Mouse (Mus musculus): ENCODE data around the gene Rora.
A peak's percentile ranks its signal among the peaks of the same experiment; 100 is the strongest.

Rora gene

DNA sequence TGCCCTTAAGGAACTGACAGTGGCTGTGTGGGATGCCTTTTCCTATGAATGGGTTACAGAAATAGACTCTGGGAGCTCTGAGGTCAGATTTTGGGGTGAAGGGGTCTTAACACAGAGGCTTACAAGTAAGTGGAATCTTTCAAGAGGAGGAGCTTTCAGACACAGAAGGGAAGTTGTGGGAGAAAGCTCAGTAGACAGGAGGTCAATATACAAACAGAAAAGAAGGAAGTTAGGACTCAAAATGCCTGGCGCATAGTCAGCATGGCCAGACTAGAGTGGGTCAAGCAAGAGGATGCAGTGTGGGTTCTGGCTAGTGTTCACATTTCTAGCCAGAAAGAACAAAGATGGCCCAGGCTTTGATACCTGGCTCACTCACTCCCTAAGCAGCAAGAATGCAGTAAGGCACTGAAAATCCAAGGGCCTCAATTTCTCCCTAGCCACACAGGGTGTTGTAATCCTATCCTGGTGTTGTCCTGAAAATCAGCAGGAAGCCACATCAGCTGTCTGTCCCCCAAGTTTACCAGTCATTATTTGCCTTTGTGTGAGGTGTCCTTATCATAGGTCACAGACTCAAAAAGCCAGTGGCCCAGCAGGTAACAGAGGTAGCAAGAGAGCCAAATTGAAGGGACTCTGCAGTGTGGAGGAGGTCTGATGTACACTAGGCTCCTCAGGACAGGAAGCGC, 456.2 kb downstream of the Rora start:
- DNase-seq, result no peak

DNA sequence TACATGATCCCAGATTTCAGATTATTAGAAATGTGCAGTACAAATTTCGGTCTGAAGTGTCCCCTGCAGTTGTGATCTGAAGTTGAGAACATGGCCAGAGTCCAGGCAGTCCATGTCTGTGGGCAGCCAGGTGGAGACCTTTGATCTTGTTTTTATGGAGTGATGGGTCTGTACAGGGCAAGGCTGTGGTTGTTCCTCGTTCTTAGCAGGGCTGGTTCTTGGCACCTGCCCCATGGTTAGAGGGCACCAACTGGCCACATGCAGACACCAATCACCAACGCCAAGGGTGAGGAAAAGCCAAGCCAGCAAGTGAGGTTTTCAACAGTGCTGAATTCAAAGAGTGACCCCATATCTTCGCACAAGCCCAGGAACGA, 456.7 kb downstream of the Rora start:
- peak; percentile 85 for DNase-seq

DNA sequence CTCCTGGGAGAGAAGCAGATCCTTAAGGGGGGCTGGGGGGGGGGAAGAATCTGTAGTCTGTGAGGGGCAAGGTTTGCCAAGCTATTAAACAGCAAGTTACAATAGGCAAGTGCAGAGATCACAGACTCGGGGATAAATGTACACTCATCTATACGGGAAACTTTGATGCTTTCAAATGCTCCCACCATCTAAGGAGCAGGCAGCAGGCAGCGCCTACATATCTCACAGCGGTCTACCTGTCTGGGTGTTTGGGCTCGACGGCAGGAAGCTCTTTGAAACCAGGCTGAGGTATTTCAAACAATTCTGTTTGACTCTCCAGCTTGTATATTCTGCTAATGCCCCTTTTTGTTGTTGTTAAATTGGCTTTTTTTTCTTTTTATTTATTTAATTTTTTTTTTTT, 457.1 kb downstream of the Rora start:
- DNase-seq, result no peak

DNA sequence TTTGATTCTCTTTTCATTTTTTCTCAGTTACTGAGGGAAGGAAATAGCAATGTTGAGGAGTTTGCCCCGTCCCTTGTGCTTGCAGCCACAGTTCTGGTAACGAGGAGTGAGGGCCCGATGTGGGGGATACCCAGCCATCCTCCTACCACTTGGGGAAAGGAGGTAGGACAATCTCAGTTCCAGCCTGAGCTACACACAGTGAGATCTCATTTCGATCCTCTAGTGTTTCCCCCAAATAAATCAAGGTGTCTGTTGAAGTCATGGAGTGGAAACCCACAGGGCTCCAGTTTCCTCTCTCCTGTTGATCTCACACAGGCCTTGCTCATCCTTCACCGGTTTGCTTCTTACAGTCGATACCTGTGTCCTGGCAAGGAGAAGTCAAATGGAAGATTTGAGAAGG, 458.0 kb downstream of the Rora start:
- DNase-seq, result no peak

DNA sequence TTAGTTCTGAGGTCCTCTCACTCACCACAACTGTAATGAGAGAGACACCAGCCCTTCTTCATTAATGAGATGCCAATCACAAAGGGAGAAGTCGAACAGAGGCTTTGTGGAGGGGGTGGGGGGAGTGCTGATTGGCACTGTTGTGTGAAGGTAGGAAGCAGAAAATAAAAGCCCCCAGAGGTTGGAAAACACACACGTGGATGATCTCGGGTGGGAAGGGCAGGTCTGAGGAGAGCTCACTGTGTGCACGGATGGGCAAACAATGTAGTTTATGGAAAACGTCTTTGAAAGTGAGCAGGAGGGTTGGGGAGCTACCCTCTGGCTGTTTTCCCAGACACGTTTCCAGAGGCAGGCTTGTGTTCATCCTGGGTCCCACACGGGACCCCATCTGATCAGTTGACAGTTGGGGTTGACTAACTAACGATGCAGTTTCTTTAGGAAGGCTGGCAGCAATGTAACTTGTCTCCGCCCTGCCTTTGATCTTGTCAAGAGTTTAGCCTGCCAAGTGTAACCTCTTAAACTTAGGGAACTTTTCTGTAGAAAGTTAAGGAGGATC, 460.9 kb downstream of the Rora start:
- DNase-seq, result no peak

DNA sequence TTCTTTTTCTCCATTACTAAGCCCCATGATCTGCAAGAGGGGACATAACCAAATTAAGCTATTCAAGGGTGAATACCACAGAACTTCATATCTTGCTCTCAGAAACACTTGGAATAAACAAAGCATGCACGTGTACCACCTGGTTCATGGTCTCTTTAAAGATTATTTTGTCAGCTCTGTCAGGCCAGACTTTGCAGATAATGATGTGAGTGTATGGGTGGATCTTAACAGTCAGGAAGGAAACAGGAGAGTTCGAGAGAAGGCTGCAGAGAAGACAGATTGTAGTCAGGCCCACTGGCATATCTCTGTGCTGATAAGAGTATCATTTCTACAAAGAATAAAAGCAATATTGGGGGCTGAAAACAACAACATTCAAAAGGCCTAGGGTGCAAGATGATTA, 463.2 kb downstream of the Rora start:
- DNase-seq, result no peak

DNA sequence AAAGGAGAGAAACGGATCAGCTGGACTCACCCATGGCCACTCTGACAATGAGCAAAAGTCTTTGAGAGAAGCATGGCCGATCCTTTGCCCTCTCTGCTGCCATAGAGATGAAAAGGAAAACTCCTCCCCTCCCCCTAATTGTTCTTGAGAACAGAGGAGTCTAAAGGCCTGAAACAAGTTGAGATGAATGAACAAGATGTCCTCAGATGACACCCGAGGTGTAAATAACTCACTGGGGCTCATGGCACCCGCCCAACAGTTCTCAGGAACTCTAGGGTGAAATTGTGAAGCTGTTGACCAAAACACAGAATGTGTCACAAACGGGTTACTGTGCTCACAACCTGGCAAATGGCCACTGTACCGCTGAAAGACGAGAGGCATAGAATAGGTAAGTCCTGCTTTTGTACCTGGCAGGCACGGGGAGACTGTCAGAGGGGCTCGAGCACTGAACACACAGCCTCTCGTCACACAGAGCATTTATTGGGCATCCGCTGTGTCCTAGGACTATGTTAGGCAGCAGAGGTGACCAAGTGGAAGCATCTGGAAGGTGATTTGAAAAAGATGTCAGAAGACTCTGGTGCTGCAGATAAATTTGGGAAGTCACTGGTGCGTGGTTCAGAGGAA, 467.6 kb downstream of the Rora start:
- DNase-seq, result peak; percentile 76

DNA sequence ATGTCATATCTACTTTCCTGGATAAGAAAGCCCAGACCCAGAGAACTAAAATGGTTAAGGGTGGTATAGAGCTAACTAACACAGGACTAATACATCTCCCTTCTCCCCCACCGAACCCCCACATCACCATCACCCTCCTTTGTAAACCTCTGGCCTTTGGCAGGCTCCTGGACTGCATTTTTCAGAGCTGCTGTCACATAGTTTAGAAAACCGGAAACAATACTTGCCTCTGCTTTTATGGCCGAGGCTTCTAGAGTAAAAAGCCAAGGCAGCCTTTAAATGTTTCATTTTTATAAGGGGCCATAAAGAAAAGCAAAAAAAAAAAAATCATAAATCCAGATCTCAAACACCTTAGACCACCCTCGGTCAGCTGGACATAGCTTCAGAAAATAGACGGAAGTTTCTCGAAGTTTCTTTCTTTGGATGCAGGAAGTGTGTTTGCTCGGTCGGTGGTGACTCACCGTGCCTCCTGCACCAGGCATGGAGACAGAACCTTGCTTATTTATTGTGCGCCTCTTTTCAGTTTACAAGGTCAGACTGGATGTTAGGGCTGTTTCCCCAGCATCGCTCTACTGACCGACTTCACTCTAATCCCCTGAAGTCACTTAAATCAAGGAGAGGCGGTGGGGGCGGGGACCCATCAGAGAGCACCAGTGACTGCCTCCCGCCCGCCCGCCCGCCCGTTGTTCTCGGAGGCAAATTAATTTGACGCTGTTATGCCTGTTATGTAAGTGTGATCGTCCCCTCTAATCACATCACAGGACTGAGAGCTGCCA, 471.6 kb downstream of the Rora start:
- DNase-seq, result peak; percentile 76

DNA sequence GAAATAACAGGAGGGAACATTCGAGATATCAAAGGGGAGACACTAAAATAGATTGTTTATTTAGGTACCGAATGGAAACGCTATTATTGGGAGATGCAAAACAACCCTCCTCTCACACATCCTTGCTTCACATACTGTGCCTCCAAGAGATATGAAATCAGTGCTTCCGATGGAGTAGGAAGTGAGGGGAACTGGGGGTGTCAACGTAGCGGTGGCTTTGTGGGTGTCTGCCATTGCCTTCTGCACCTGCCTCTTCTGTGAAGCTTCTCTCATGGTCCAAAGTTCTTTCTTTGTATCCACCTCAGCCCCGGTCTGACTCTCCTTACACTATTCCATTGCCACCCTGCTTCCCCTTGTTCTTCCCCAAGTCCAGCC, 472.2 kb downstream of the Rora start:
- no peak for DNase-seq

DNA sequence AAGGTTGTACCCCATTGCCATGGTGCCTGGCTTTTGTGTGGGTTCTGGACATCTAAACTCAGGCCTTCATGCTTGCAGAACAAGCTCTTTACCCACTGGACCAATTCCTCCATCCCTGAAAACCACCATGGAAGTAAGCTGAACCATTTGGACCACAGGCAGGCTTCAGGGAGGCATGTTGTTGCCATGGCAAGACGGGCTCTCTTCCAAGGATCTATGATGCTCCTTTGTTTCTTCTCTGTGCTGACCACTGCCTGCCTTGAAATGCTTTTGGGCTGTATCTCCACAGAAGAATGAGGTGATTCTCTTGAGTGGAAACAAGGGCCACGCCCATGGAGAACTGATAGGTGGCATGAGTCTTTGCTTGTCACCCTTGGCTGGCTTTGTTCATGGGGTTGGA, 473.0 kb downstream of the Rora start:
- no peak for DNase-seq

DNA sequence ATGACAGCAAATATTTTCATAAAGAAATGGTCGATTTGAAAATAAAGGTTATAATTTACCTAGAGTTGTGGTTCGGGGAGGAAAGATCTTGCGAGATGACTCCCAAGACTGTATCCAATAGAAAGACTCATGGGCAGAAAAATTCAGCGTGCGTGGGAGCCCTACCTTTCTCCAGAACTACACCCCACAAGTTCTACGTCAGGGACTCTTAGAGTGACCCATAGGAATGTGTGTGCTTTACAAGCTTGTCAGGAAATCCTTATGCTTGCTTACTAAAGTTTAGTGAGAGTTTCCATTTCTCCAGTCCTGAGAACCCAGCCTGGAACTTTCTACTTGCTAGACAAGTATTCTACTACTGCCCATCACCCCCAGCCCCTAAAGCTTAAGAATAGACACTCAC, 474.7 kb downstream of the Rora start:
- no peak for DNase-seq

DNA sequence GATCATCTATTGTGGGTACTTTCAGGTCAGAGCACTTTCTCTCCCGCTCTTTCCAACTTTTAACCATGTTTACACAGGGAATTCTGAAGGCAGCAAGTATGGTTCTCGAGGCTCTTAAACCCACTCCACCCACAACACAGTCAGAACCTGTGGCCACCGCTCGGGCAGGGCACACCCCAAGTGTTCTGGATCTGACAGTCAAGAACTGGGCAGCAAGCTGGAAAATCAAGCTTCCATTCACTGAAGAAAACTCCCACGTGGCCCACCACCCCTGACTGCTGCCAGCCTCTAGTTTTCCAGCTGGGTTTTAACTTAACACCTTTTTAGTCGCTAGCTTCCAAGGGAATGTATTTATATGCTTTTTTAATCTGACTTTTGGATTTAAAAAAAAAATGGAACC, 479.4 kb downstream of the Rora start:
- DNase-seq, result no peak

DNA sequence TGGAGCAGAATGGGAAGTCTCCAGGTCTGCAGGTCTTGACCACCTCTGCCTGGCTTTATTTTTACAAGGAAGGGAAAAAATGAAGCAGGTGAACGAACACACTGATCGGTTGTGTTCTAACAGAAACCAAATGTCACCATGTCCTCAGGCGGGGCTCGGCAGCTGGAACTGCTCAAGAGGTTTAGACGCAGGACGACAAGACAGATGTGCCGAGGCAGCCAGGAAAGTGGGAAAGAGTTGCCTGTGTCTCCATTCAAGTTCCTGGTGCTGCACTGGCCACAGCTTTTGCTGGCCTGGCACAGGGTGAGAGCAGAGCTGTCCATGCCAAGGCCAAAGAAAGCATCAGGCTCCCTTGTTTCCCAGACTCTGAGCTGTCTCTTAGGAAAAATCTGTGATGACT, 480.1 kb downstream of the Rora start:
- DNase-seq, result peak; percentile 23

DNA sequence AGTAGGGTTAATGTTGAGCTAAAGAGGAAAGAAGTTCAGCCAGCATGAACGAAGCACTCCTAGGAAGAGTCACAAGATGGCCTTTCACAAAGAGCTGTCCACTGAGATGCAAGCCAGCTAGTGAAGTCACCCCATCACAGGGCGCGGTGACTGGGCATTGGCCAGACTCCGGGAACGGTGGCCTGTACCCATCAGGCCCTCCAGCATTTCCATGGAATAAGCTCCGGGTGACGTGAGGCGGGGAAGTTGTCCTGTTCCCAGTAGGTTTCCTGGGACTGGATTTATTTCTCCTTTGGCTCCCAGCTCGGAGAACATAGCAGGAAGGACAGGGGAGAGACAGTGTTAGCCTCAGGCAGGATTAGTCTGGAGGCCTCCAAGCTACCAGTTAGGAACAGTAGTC, 481.0 kb downstream of the Rora start:
- no peak for DNase-seq

DNA sequence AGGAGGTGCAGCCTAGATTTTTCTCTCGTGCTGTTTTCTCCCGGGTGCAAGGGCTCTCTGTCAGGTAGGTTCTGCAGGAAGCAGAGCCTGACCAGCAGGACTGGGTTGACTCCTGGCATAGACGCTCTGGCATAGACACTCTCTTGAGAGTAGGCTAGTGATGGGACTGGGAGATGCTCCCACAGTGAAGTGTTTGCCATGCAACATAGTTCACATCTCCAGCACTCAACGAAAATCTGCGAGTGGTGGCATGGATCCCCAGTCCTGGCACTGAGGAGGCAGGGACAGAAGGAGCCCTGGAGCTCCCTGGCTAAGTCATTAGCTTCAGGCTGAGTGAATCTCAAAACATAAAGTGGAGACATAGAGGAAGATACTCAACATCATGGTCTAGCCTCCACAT, 483.2 kb downstream of the Rora start:
- DNase-seq, result no peak

DNA sequence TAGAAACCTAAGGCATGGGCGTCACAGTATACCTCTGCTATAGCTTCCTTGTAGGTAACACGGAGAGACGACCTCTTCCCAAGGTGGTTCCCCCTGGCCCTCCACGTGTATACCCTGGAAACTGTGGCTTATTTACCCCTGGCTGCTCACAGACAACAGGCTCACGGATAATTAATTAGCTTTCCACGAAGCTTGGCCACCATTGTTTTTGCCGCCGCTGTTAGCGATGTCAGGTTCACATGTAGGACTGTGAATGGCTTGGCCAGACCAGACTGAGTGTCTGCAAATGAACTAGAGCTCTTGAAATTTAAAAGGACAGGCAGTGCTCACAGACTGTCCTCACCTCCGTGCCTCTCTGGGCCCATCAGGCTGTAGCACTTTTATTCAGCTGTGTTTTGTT, 483.8 kb downstream of the Rora start:
- no peak for DNase-seq

DNA sequence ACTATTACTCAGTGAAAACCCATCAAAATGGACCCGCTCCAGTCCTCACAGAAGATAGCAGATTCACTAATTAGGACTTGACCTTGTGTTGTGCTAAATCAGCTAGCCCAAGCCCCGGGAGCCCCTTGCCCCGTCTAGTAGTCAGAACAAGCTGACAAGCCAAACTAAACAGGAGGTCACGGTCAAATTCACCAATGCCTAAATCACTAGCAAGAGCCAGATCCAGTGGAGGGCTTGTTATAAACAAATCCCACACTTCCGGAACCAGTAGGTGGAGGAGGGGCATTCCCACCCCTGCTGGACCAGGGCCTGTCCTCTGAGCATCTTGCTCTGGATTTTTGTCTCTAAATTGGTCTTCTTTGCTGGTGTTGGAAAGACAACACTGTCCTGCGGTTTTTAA, 486.6 kb downstream of the Rora start:
- peak; percentile 63 for DNase-seq

DNA sequence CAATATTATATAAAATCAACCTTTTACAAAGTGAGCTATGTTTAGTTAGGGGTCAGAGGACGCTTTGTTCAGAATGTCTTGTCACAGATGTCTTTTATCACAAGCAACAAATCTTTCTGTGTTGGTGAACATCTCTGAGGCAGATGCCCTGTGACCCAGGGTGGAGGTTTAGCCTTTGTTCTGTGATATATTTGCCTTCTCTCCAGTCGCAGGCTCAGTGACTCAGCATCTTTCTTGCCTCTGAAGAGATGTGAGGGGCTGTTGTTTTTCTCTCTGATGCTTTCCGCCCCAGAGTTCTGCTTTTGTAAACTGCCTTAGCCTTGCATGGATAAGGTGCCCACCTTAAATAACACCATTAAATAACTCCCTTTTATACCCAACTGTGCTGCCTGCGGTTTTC, 488.3 kb downstream of the Rora start:
- no peak for DNase-seq

DNA sequence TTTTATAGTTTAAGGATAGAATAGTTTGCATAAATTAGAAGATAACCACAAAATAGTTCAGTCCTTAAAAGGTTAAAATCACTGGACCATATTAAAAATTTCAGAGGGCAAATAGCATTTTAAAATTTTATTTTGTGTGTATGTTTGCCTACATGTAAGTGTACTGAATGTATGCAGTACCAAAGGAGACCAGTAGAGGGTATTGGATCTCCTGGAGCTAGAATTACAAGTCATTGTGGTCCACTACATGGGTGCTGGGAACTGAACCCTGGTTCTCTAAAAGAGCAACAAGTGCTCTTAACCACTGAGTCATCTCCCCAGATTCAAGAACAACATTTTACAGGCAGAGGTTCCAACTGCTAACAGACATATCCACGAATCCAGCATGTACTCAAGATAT, 493.4 kb downstream of the Rora start:
- no peak for DNase-seq

DNA sequence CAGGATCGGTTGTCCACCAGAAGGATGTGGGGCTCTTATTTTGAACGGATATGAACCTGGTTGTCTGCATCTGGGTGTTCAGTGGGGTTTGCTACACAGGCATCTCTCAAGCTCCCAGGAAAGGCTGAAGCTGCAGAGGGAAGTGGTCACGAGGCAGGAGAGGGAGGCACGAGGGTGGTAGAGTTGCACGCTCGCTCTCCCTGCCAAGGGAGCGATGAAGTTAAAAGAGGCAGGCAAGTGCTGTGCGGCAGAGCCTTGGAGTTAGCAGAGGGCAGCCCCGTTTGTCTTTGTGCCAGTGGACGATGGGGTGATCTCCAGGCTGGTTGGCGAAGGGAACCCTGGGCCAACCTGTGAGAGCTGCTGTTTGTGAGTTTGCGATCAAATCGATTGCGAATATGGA, 496.6 kb downstream of the Rora start:
- peak; percentile 51 for DNase-seq

DNA sequence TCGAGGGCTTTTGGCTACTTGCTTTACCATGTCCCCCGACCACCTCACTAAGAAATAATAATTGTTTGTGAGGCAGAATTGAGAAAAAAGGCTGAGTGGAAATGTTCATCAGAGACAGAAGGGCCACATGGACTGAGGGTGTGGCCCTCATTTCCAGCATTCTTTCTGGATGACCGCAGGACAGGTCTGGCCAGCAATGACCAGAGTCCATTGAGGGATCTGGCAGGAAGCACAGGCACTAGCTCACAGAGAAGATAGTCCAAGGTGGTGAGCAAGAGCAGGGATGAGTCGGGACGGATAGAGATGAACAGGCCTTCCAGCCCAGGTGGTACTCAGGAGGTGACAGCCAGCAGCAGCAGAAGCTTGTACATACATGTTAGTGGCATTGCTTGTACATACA, 501.1 kb downstream of the Rora start:
- no peak for DNase-seq

DNA sequence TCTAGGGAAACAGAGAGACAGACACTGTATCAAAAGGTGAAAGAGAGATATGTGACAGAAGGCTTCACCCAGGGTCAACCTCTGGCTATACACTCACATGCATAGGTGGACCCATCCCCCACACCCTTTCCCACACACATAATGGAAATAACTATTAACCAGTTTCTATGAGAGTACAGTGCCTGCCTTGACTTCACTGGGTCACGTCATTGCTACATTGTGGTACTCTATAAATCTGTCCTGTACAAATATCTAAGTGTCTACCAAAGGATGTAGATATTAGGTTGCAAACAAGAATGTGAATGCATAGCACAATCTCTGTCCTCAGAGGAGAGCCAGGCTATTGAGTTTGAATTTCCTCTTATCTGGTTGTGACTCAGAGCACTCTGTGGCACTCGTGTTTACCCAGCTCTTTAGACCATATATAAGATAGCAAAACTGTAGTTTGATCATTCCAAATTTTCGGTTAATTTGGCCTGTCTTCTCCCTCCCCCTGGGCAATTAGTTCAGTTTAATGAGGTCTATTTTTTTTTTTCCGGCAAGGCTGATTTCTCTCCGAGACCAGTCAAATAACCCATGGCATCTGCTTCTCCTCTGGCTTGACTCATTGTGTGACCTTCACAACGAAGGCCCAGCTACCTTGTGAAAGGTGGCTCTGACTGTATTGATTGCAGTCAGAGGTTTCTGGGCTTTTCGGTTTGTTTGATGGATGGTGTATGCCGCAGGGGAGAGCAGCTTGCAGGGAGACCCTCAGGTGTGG, 502.4 kb downstream of the Rora start:
- no peak for DNase-seq

DNA sequence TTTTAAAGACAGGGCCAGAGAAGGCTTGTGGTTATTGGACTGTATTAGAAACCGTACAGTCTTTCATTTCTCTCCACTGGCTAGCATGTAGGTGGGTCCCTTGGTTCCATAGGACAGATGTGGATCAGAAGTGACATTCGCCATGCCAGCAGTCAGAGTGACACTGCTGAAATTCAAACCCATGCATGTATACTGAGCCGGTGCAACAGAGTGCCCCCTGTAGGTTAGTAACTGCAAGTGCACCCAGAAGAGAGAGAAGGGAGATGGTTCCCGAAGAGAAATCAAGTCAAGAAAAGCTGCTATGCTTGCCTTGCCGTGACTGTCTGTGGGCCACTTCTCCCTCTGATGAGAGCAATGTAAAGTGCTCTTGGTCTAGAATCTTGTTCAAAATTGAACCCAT, 507.2 kb downstream of the Rora start:
- no peak for DNase-seq

All from kidney, postnatal 14 days (tissue).